ENCODE assay signal across 13 mouse cellular contexts in genomic region chr16:31583627-31584026, GRCm38 (mm10).
"Had no signal": no experiment of that assay in that cellular context is flagged by ENCODE, and none has a peak within 500 bp of the region (broad histone marks: within the 10 kb centered on the region; RNA-seq: fewer than 3 reads in every experiment).

No protein-coding gene starts in this region.

- H3K4me1 ChIP-seq: limb, embryonic 15.5 days; midbrain, embryonic 10.5 days had no signal

- H3K4me3 ChIP-seq: limb, embryonic 15.5 days; midbrain, embryonic 10.5 days; neural tube, embryonic 13.5 days had no signal

- DNase-seq: kidney, adult 11 months; kidney, postnatal 10 days; lung, adult 18-20 months; lung, postnatal 36 days; midbrain, embryonic 14.5 days; retina, postnatal 1 day; right cerebral cortex, postnatal 4 days; spleen, adult 18-20 months; thymus, postnatal 4 days had no signal

- H3K27ac ChIP-seq: limb, embryonic 15.5 days; liver, embryonic 14.5 days; midbrain, embryonic 10.5 days; neural tube, embryonic 13.5 days had no signal
